Mouse (Mus musculus) hindbrain, embryonic 14.5 days (tissue): ENCODE results near the gene Trim31. TPM values are rescaled to one million over a fixed set of nuclear protein-coding genes. Genes with fewer than 3 reads are reported as not detected.

Experiments used
- ATAC-seq: fragments of 200-750 bp; cut with Nextera tagmentation; 2 replicates; pipeline ENCODE4 v1.8.0; 2017; ENCODE audit warnings: moderate number of reproducible peaks, mild to moderate bottlenecking, moderate TSS enrichment, moderate library complexity; ENCODE audit not compliant: low FRiP score
- DNase-seq: peaks from one replicate; pipeline ENCODE4 v3.0.0-alpha.2; 2015; ENCODE audit warnings: low spot score
- H3K27ac ChIP-seq: fragments of 300-500 bp; sonication (generic); 2 replicates; pipeline ENCODE4 v1.5.1; 2014; ENCODE audit warnings: mild to moderate bottlenecking, moderate library complexity
- H3K27me3 ChIP-seq: fragments of 300-500 bp; sonication (generic); 2 replicates; pipeline ENCODE4 v1.6.1; 2014; ENCODE audit warnings: mild to moderate bottlenecking, low read length, mixed read lengths; ENCODE audit not compliant: control insufficient read depth, insufficient read depth
- H3K36me3 ChIP-seq: fragments of 300-500 bp; sonication (generic); replicated peaks from 2 replicates; pipeline ENCODE4 v1.6.1; 2014; ENCODE audit not compliant: control insufficient read depth, insufficient read depth
- H3K4me1 ChIP-seq: fragments of 300-500 bp; sonication (generic); replicated peaks from 2 replicates; pipeline ENCODE4 v1.6.1; 2014; ENCODE audit warnings: antibody characterized with exemption, low read length, mixed read lengths; ENCODE audit not compliant: control insufficient read depth, insufficient read depth
- H3K4me2 ChIP-seq: fragments of 300-500 bp; sonication (generic); replicated peaks from 2 replicates; pipeline ENCODE4 v1.6.1; 2014; ENCODE audit warnings: mild to moderate bottlenecking, moderate library complexity
- H3K4me3 ChIP-seq: fragments of 300-500 bp; sonication (generic); replicated peaks from 2 replicates; pipeline ENCODE4 v1.5.1; 2014; ENCODE audit warnings: mild to moderate bottlenecking, low read length
- H3K9ac ChIP-seq: fragments of 300-500 bp; sonication (generic); 2 replicates; pipeline ENCODE4 v1.6.1; 2014
- H3K9me3 ChIP-seq: fragments of 300-500 bp; sonication (generic); 2 replicates; pipeline ENCODE4 v1.6.1; 2016; ENCODE audit warnings: low read length; ENCODE audit not compliant: control insufficient read depth
- WGBS: fragments of 180-500 bp; shearing (Covaris S2); extraction: QIAGEN DNeasy Blood & Tissue Kit; methylation state at CpG from one replicate; pipeline ENCODE4 v1.1.7; 2014; 5-methylcytosine and 5-hydroxymethylcytosine counted together
- polyA plus RNA-seq: library from polyadenylated mRNA; unstranded; fragments of >200 nt; fragmentation: Nextera tagmentation; extraction: Ambion mirVana; gene quantifications from 2 replicates; pipeline ENCODE4 v1.2.1, GENCODE M21; 2014

The Trim31 gene
- polyA plus RNA-seq, 1 experiment from 2014 or later = not detected

DNA sequence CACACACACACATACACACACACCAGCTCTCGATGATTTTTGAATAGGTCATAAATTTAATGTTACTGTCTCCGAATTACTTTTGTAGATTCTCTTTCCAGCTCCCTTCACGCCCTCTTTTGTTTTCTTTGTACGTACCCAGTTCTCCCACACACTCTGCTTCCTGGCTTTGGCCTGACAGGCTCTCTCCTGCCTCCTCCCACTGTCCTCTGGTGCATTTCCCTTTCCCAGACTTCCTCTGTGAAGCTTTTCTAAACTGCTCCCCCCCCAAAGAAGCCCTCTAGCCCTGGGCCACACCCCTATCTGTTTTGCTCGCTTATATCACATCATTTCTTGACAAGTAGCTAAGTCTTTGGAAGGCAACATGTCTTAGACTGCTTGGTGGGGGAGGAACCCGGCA, 32.3 kb downstream of the Trim31 start:
- Histone ChIP-seq H3K4me3 (no peak overlapping the region), H3K36me3 (no peaks in the 10 kb centered on the region), H3K4me2 (no peak overlapping the region), H3K27ac (no peak overlapping the region), H3K9me3 (no peaks in the 10 kb centered on the region), H3K9ac (no peak overlapping the region), H3K4me1 (no peaks in the 10 kb centered on the region), H3K27me3 (no peaks in the 10 kb centered on the region)
- DNase-seq = no peak
- WGBS = 74% methylated on average over 6 of the region's 6 CpGs
- no peak for ATAC-seq

- Histone ChIP-seq H3K4me3 (no peak overlapping the region), H3K4me2 (no peak overlapping the region), H3K36me3 (no peaks in the 10 kb centered on the region), H3K27ac (no peak overlapping the region), H3K27me3 (no peaks in the 10 kb centered on the region), H3K4me1 (no peaks in the 10 kb centered on the region), H3K9me3 (no peaks in the 10 kb centered on the region), H3K9ac (no peak overlapping the region)
- whole genome bisulfite sequencing = 87% methylated on average over 4 of the region's 4 CpGs
- no peak for ATAC-seq
- DNase-seq = no peak
Observed at GRCm38 (mm10) chr17:36931130-36931529, 33.2 kb downstream of the Trim31 start.

- Histone ChIP-seq H3K4me2 (no peak overlapping the region), H3K9ac (no peak overlapping the region), H3K9me3 (no peaks in the 10 kb centered on the region), H3K27me3 (no peaks in the 10 kb centered on the region), H3K36me3 (no peaks in the 10 kb centered on the region), H3K4me3 (no peak overlapping the region), H3K4me1 (no peaks in the 10 kb centered on the region), H3K27ac (no peak overlapping the region)
- DNase-seq (no peak), ATAC-seq (no peak)
- WGBS = 64% methylated on average over 2 of the region's 2 CpGs
Observed at GRCm38 (mm10) chr17:36931806-36932205, 33.9 kb downstream of the Trim31 start.

DNA sequence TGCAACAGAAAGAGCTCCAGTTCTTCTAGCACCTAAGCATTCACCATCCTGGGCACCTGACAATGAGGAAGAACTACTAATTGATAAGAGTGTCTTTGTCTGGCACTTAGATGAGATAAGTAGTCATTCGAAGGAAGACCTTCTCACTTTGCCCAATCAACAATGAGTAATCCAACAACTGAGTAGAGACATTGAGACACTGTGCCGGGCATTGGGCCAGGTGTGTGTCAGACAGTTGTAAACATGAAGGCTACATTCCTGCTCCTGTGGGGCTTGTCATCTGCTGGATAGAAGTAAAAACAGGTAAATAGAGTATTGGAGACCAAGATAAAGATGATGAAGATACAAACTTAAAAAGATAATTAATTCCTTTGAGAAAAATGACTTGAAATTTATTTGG, 40.1 kb downstream of the Trim31 start:
- Histone ChIP-seq H3K4me3 (no peak overlapping the region), H3K9ac (no peak overlapping the region), H3K36me3 (no peaks in the 10 kb centered on the region), H3K4me2 (no peak overlapping the region), H3K27ac (no peak overlapping the region), H3K27me3 (peaks cover 27% of the 10 kb centered on the region), H3K9me3 (no peaks in the 10 kb centered on the region), H3K4me1 (peaks cover 7% of the 10 kb centered on the region)
- ATAC-seq (no peak), DNase-seq (no peak)
- 89% methylated on average over 2 of the region's 2 CpGs for WGBS

DNA sequence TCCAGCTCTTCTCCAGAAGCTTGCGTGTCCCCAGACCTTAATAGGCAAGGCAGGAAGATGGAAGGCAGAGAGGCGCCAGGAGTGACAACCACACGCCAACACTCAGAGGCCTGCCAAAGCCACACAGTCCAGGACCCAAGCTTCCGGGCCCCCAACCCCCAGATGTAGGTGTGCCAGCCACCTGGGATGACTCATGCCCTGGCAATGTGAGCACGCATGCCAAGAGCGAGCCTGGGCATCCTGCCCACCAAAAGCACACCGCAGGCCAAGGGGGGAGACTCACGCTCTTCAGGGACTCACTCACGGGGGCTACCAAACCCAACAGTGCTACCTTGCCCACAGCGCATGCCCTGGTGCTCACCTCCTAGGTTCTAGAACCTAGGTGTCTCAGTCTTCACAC, 44.5 kb downstream of the Trim31 start:
- Histone ChIP-seq H3K36me3 (no peaks in the 10 kb centered on the region), H3K27ac (no peak overlapping the region), H3K9ac (0 out of 2 replicates have a peak overlapping the region, but pooled peaks have one; percentile 55), H3K4me2 (peak overlapping the region; percentile 70), H3K4me1 (peaks cover 16% of the 10 kb centered on the region), H3K9me3 (no peaks in the 10 kb centered on the region), H3K27me3 (peaks cover 50% of the 10 kb centered on the region), H3K4me3 (peak overlapping the region; percentile 38)
- DNase-seq (no peak), ATAC-seq (no peak)
- 55% methylated on average over 10 of the region's 10 CpGs for WGBS

DNA sequence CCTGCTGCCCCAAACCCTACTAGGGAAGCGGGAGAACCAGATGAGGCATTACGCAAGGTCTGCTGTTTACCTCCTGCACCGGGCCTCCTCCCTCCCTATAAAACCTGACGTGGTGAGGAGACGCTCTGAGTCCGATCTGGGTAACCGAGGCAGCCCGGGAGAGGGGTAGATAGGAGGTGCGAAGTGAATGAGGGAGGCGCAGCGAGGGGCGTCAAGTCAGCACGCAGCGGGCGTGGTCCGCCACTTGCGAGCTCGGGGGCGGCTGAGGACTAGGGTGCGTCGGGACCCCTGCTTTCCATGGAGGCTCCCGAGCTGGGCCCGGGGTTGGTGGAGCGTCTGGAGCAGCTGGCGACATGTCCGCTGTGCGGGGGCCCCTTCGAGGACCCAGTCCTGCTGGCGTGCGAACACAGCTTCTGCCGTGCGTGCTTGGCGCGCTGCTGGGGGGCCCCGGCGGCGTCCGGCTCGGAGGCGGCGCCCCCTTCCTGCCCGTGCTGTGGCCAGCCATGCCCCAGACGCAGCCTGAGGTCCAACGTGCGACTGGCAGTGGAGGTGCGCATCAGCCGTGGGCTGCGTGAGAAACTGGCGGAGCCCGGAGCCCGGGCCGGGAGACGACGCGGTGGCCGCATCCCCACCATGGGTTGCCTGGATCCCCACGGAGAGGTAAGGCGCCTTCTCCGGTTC, 45.0 kb downstream of the Trim31 start, which contains the start of gene Rnf39:
Gene Rnf39 (plus strand): TSS at position 128 of the 681 bp plus-strand sequence.
- 2% methylated on average over 58 of the region's 59 CpGs for WGBS
- no peak for ATAC-seq

DNA sequence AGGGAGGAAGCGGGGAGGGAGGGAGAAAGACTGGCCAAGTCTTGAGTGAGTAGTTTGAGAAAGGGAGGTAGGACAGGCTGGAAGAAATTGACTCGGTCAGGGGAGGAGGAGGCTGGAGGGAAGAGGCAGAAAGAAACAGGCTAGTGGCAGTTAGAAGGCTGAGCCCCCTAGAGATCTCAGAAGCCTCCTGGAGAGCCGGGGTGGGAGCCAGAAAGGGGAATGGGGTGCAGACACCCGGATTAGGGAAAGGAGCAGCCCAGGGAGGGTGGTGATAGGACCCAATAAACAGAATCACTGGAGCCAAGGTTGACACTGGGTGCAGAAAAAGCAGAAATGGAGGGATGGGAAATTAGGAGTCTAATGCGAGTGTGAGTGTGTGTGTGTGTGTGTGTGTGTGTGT, 45.8 kb downstream of the Trim31 start:
- DNase-seq (no peak), ATAC-seq (no peak)
- Histone ChIP-seq H3K4me1 (peaks cover 16% of the 10 kb centered on the region), H3K27me3 (peaks cover 50% of the 10 kb centered on the region), H3K36me3 (peaks cover 1% of the 10 kb centered on the region), H3K9me3 (no peaks in the 10 kb centered on the region), H3K27ac (no peak overlapping the region), H3K4me2 (peak overlapping the region; percentile 70; the same call in 1 of the 2 replicates), H3K9ac (no peak overlapping the region), H3K4me3 (peak overlapping the region; percentile 38; the same call in 1 of the 2 replicates)
- 37% methylated on average over 5 of the region's 5 CpGs for WGBS

More for the DNA sequence above, 45.0 kb downstream of the Trim31 start, which contains the start of gene Rnf39:
- DNase-seq = no peak
- H3K27me3 ChIP-seq = peaks cover 50% of the 10 kb centered on the region
- H3K4me3 ChIP-seq = peak within 1 kb of the TSS; percentile 38
- H3K36me3 ChIP-seq = no peaks in the 10 kb centered on the region
- H3K4me1 ChIP-seq = peaks cover 16% of the 10 kb centered on the region
- H3K9me3 ChIP-seq = no peaks in the 10 kb centered on the region
- peak within 1 kb of the TSS; percentile 55 for H3K9ac ChIP-seq
- no peak within 1 kb of the TSS for H3K27ac ChIP-seq
- H3K4me2 ChIP-seq = peak within 1 kb of the TSS; percentile 70

DNA sequence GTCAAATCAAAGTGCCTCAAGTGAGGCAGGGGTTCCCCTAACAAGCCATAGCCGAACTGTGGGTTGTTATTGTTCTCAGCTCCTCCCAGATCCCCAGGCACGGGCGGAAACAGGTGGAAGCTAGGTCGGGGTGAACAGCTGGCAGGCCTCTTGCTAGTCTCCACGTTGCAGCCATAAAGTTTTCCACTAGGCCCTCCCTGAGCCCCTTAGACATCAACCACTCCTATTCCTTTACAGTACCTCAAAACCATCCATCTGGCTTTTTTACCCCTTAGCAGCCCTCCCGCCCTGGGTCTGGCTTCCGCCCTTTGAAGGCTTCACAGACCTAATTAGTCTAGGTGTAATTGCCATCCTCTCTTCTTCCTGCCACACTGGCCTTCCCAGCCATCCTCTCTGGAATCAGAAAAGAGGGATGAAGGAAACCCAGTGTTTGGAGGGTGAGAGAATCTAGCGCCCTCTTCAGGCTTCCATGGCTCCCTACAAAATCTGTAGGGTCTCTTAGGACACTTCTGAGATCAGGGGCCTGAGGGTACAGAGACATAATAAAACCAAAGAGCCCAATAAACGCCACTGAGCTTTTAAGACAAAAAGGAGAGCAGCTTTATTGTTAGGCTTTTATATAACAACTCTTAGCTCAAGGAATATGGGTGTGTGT, 46.3 kb downstream of the Trim31 start:
- peaks cover 16% of the 10 kb centered on the region for H3K4me1 ChIP-seq
- no peaks in the 10 kb centered on the region for H3K9me3 ChIP-seq
- no peak for ATAC-seq
- no peak overlapping the region for H3K4me2 ChIP-seq
- WGBS = 18% methylated on average over 9 of the region's 9 CpGs
- H3K27me3 ChIP-seq = peaks cover 50% of the 10 kb centered on the region
- no peak for DNase-seq
- H3K36me3 ChIP-seq = peaks cover 7% of the 10 kb centered on the region
- H3K4me3 ChIP-seq = no peak overlapping the region
- no peak overlapping the region for H3K9ac ChIP-seq
- H3K27ac ChIP-seq = no peak overlapping the region

GRCm38 (mm10) chr17:36947051-36947819, 49.3 kb downstream of the Trim31 start:
- no peaks in the 10 kb centered on the region for H3K9me3 ChIP-seq
- H3K27ac ChIP-seq = peak overlapping the region; percentile 70
- WGBS = under 1% methylated on average over 60 of the region's 62 CpGs
- DNase-seq (peak; percentile 59), ATAC-seq (peak; percentile 57)
- H3K36me3 ChIP-seq = peaks cover 13% of the 10 kb centered on the region
- peaks cover 31% of the 10 kb centered on the region for H3K27me3 ChIP-seq
- H3K4me2 ChIP-seq = peak overlapping the region; percentile 93
- H3K9ac ChIP-seq = peak overlapping the region; percentile 83
- peak overlapping the region; percentile 47 for H3K4me3 ChIP-seq
- H3K4me1 ChIP-seq = peaks cover 27% of the 10 kb centered on the region
